Mouse (Mus musculus) bone marrow, adult 2 months (tissue): ENCODE measurements around the gene Grin2c.
A peak's percentile ranks its signal among the peaks of the same experiment; 100 is the strongest.

Experiments
- CTCF ChIP-seq: fragments of 200-500 bp; IDR thresholded peaks from 2 replicates; pipeline ENCODE4 v1.5.1; 2011; ENCODE audit warnings: low read length, control low read depth; ENCODE audit not compliant: control insufficient read depth, insufficient read depth
- POLR2A ChIP-seq: fragments of 200-500 bp; IDR thresholded peaks from 2 replicates; pipeline ENCODE4 v1.6.1; 2011; ENCODE audit warnings: low read depth, mild to moderate bottlenecking, control low read depth, low read length, borderline replicate concordance; ENCODE audit not compliant: control insufficient read depth

GRCm38 (mm10) chr11:115276780-115277603, 9.9 kb upstream of the Grin2c start, which contains the start of gene Fdxr:
- no peak for TF ChIP-seq CTCF
- peak; percentile 99 for TF ChIP-seq POLR2A
